Mouse (Mus musculus) bone marrow macrophage, adult 2 months (primary cell): ENCODE results near the gene Syt1. TPM values are rescaled to one million over a fixed set of nuclear protein-coding genes. Genes with fewer than 3 reads are reported as not detected.

Experiments used
- H3K27ac ChIP-seq: 2 replicates; pipeline ENCODE4 v1.5.1; 2012; ENCODE audit warnings: low read depth, low read length; ENCODE audit not compliant: insufficient read depth
- H3K4me1 ChIP-seq: 2 replicates; pipeline ENCODE4 v1.6.1; 2012; ENCODE audit warnings: low read length; ENCODE audit not compliant: control insufficient read depth, insufficient read depth
- H3K4me3 ChIP-seq: 2 replicates; pipeline ENCODE4 v1.5.1; 2012; ENCODE audit warnings: mild to moderate bottlenecking, low read length, moderate library complexity; ENCODE audit not compliant: insufficient read depth
- CTCF ChIP-seq: IDR thresholded peaks from 2 replicates; pipeline ENCODE4 v1.5.1; 2012; ENCODE audit warnings: low read depth, mild to moderate bottlenecking, low read length, moderate library complexity
- POLR2A ChIP-seq: IDR thresholded peaks from 2 replicates; pipeline ENCODE4 v1.6.1; 2012; ENCODE audit warnings: mild to moderate bottlenecking, low read depth, low read length, borderline replicate concordance
- polyA plus RNA-seq: library from polyadenylated mRNA; stranded (reverse); fragments of >200 nt; gene quantifications from 2 replicates; pipeline ENCODE4 v1.2.4, GENCODE M21; 2012; ENCODE audit not compliant: missing spikeins, insufficient read depth, insufficient read length

Syt1 gene
- polyA plus RNA-seq, 1 experiment, result not detected

GRCm38 (mm10) chr10:108588924-108589323 lies 421.9 kb downstream of the Syt1 start:
- TF ChIP-seq POLR2A (no peak), CTCF (no peak)
- Histone ChIP-seq H3K27ac (no peak overlapping the region), H3K4me3 (no peak overlapping the region), H3K4me1 (no peaks in the 10 kb centered on the region)

GRCm38 (mm10) chr10:108583694-108584093 lies 427.1 kb downstream of the Syt1 start:
- H3K27ac ChIP-seq, result no peak overlapping the region
- TF ChIP-seq CTCF, result no peak
- TF ChIP-seq POLR2A, result no peak
- H3K4me3 ChIP-seq, result no peak overlapping the region
- no peaks in the 10 kb centered on the region for H3K4me1 ChIP-seq

- Histone ChIP-seq H3K4me3 (no peak overlapping the region), H3K27ac (no peak overlapping the region), H3K4me1 (no peaks in the 10 kb centered on the region)
- TF ChIP-seq CTCF, result no peak
- no peak for TF ChIP-seq POLR2A
Observed at GRCm38 (mm10) chr10:108582397-108582730, 428.4 kb downstream of the Syt1 start.

- no peak overlapping the region for H3K4me3 ChIP-seq
- no peak for TF ChIP-seq CTCF
- no peak for TF ChIP-seq POLR2A
- H3K27ac ChIP-seq, result no peak overlapping the region
- no peaks in the 10 kb centered on the region for H3K4me1 ChIP-seq
Observed at GRCm38 (mm10) chr10:108581555-108582396, 429.0 kb downstream of the Syt1 start.

- Histone ChIP-seq H3K4me1 (no peaks in the 10 kb centered on the region), H3K4me3 (no peak overlapping the region), H3K27ac (no peak overlapping the region)
- TF ChIP-seq CTCF, result no peak
- no peak for TF ChIP-seq POLR2A
Observed at GRCm38 (mm10) chr10:108580786-108581420, 429.9 kb downstream of the Syt1 start.

GRCm38 (mm10) chr10:108579396-108579795 lies 431.4 kb downstream of the Syt1 start:
- TF ChIP-seq CTCF (no peak), POLR2A (no peak)
- H3K4me3 ChIP-seq, result no peak overlapping the region
- H3K27ac ChIP-seq, result no peak overlapping the region
- H3K4me1 ChIP-seq, result no peaks in the 10 kb centered on the region

GRCm38 (mm10) chr10:108577611-108578010 lies 433.2 kb downstream of the Syt1 start:
- TF ChIP-seq POLR2A, result no peak

GRCm38 (mm10) chr10:108572764-108573163 lies 438.0 kb downstream of the Syt1 start:
- no peak for TF ChIP-seq CTCF
- TF ChIP-seq POLR2A, result no peak
- Histone ChIP-seq H3K4me3 (no peak overlapping the region), H3K4me1 (no peaks in the 10 kb centered on the region), H3K27ac (no peak overlapping the region)

More at GRCm38 (mm10) chr10:108577611-108578010, 433.2 kb downstream of the Syt1 start:
- H3K27ac ChIP-seq, result no peak overlapping the region
- H3K4me3 ChIP-seq, result no peak overlapping the region
- H3K4me1 ChIP-seq, result no peaks in the 10 kb centered on the region

GRCm38 (mm10) chr10:108571104-108571503 lies 439.7 kb downstream of the Syt1 start:
- Histone ChIP-seq H3K4me3 (no peak overlapping the region), H3K27ac (no peak overlapping the region), H3K4me1 (no peaks in the 10 kb centered on the region)
- TF ChIP-seq POLR2A (no peak), CTCF (no peak)

GRCm38 (mm10) chr10:108569568-108570139 lies 441.1 kb downstream of the Syt1 start:
- H3K4me3 ChIP-seq, result no peak overlapping the region
- no peak overlapping the region for H3K27ac ChIP-seq
- no peaks in the 10 kb centered on the region for H3K4me1 ChIP-seq
- TF ChIP-seq POLR2A, result no peak
- TF ChIP-seq CTCF, result no peak
